ENCODE assay signal across 24 mouse cellular contexts in the genomic region with DNA sequence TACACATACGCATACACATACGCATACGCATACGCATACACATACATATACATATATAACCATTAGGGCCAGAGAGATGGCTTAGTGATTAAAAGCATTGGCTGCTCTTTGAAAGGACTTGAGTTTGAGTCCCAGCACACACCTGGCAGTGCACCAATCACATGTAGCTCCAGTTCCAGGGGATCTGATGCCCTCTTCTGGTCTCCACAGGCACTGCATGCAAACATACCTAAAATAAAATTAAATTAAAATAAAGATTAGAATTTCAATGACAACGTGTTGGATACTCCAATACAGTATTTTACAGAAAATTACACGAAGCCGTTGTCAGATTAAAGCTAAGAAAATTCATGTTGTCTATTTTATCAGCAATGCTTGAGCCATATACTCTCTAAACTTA.
A peak's percentile ranks its signal among the peaks of the same experiment; 100 is the strongest.
DNase-seq lines count a peak whose midpoint lies in the region; ATAC-seq and TF ChIP-seq lines count a peak whose summit lies in the region.
"Had no signal": no experiment of that assay in that cellular context is flagged by ENCODE, and none has a peak within 500 bp of the region (broad histone marks: within the 10 kb centered on the region; RNA-seq: fewer than 3 reads in every experiment).

No protein-coding gene starts in this region.

- no peaks in the 10 kb centered on the region for H3K36me3 ChIP-seq in kidney, adult 2 months (ENCODE audit: control insufficient read depth, insufficient read depth, low read length)
- H3K36me3 ChIP-seq in kidney, embryonic 15.5 days, result no peaks in the 10 kb centered on the region
- H3K36me3 ChIP-seq in lung, embryonic 14.5 days (ENCODE audit: insufficient read depth), result no peaks in the 10 kb centered on the region
- H3K36me3 ChIP-seq: forebrain, embryonic 10.5 days; heart, embryonic 10.5 days; hindbrain, embryonic 12.5 days; midbrain, embryonic 15.5 days; neural tube, embryonic 15.5 days had no signal

- TF ChIP-seq POLR2A in cerebellum, adult 2 months (IDR thresholded peaks at IDR 0.05; ENCODE audit: borderline replicate concordance, insufficient read depth, low read length), result no peak
- TF ChIP-seq POLR2A in kidney, adult 2 months (IDR thresholded peaks at IDR 0.05; ENCODE audit: low read depth, low read length), result no peak
- no peak for TF ChIP-seq POLR2A in brain, embryonic 14.5 days (IDR thresholded peaks at IDR 0.05; ENCODE audit: borderline replicate concordance, extremely low read depth, insufficient read depth, insufficient read length, poor library complexity, severe bottlenecking)

- no peaks in the 10 kb centered on the region for H3K4me1 ChIP-seq in cerebellum, adult 2 months (ENCODE audit: control insufficient read depth, insufficient read depth, low read length)
- no peaks in the 10 kb centered on the region for H3K4me1 ChIP-seq in kidney, adult 2 months (ENCODE audit: control insufficient read depth, insufficient read depth, low read length)
- no peaks in the 10 kb centered on the region for H3K4me1 ChIP-seq in kidney, embryonic 15.5 days
- no peaks in the 10 kb centered on the region for H3K4me1 ChIP-seq in lung, embryonic 14.5 days (ENCODE audit: insufficient read depth)
- H3K4me1 ChIP-seq: forebrain, embryonic 10.5 days; heart, embryonic 10.5 days; hindbrain, embryonic 12.5 days; midbrain, embryonic 15.5 days; neural tube, embryonic 15.5 days had no signal

- no peak overlapping the region for H3K9ac ChIP-seq in kidney, embryonic 15.5 days
- H3K9ac ChIP-seq in lung, embryonic 14.5 days, result no peak overlapping the region
- H3K9ac ChIP-seq: hindbrain, embryonic 12.5 days; midbrain, embryonic 15.5 days; neural tube, embryonic 15.5 days had no signal

- H3K27ac ChIP-seq in cerebellum, adult 2 months (ENCODE audit: insufficient read depth, low read length), result no peak overlapping the region
- no peak overlapping the region for H3K27ac ChIP-seq in kidney, adult 2 months (ENCODE audit: insufficient read depth, low read depth, low read length)
- no peak overlapping the region for H3K27ac ChIP-seq in kidney, embryonic 15.5 days
- H3K27ac ChIP-seq in lung, embryonic 14.5 days (ENCODE audit: low read depth), result no peak overlapping the region
- H3K27ac ChIP-seq: forebrain, embryonic 10.5 days; heart, embryonic 10.5 days; hindbrain, embryonic 12.5 days; midbrain, embryonic 15.5 days; neural tube, embryonic 15.5 days had no signal

- H3K9me3 ChIP-seq in kidney, embryonic 15.5 days (replicated peaks), result no peaks in the 10 kb centered on the region
- no peaks in the 10 kb centered on the region for H3K9me3 ChIP-seq in lung, embryonic 14.5 days (ENCODE audit: low read depth, low read length)
- H3K9me3 ChIP-seq: forebrain, embryonic 10.5 days; heart, embryonic 10.5 days; hindbrain, embryonic 12.5 days; megakaryocyte, embryonic 14.5 days; midbrain, embryonic 15.5 days; neural tube, embryonic 15.5 days had no signal

- TF ChIP-seq CTCF in cerebellum, adult 2 months (IDR thresholded peaks at IDR 0.05; ENCODE audit: borderline replicate concordance, insufficient read depth, low read depth, low read length), result peak; percentile 17; the same call in 1 of the 2 replicates
- TF ChIP-seq CTCF in kidney, adult 2 months (conservative IDR thresholded peaks at IDR 0.05; ENCODE audit: insufficient read depth, insufficient read length, low read depth, low read length), result 0 out of 2 replicates have a peak, but pooled peaks have one; percentile 22
- TF ChIP-seq CTCF in lung, embryonic 14.5 days (IDR thresholded peaks at IDR 0.05; ENCODE audit: low read depth), result peak; percentile 29
- peak; percentile 26; the same call in 1 of the 2 replicates for TF ChIP-seq CTCF in brain, embryonic 14.5 days (IDR thresholded peaks at IDR 0.05; ENCODE audit: borderline replicate concordance, extremely low read depth, insufficient read depth, insufficient read length)

- H3K4me2 ChIP-seq in kidney, embryonic 15.5 days, result no peak overlapping the region
- H3K4me2 ChIP-seq in lung, embryonic 14.5 days, result no peak overlapping the region
- H3K4me2 ChIP-seq: hindbrain, embryonic 12.5 days; liver, embryonic 11.5 days; midbrain, embryonic 15.5 days; neural tube, embryonic 15.5 days had no signal

- no peak for DNase-seq in cerebellum, adult 2 months
- DNase-seq in cerebellum, adult 11-12 months, result no peak
- no peak for DNase-seq in kidney, adult 2 months
- DNase-seq in lung, embryonic 14.5 days, result no peak
- no peak for DNase-seq in lung, postnatal 4 days
- no peak for DNase-seq in brain, embryonic 14.5 days (ENCODE audit: low read depth)
- DNase-seq: adrenal gland, postnatal 10 days; cerebellum, postnatal 25 days; gastrocnemius, postnatal 10 days; heart, postnatal 10 days; layer of hippocampus, postnatal 36 days; left cerebral cortex, postnatal 4 days; spleen, adult 18-20 months had no signal

- no peaks in the 10 kb centered on the region for H3K27me3 ChIP-seq in cerebellum, adult 2 months (ENCODE audit: control insufficient read depth, insufficient read depth, low read length)
- H3K27me3 ChIP-seq in kidney, adult 2 months (replicated peaks; ENCODE audit: control insufficient read depth, insufficient read depth, low read length), result no peaks in the 10 kb centered on the region
- no peaks in the 10 kb centered on the region for H3K27me3 ChIP-seq in kidney, embryonic 15.5 days
- no peaks in the 10 kb centered on the region for H3K27me3 ChIP-seq in lung, embryonic 14.5 days (ENCODE audit: insufficient read depth, low read length)
- H3K27me3 ChIP-seq: hindbrain, embryonic 12.5 days; megakaryocyte, embryonic 14.5 days; midbrain, embryonic 15.5 days; neural tube, embryonic 15.5 days had no signal

- no peak overlapping the region for H3K4me3 ChIP-seq in cerebellum, adult 2 months (replicated peaks; ENCODE audit: insufficient read depth, low read depth, low read length)
- H3K4me3 ChIP-seq in kidney, adult 2 months (ENCODE audit: insufficient read depth, low read depth, low read length), result no peak overlapping the region
- H3K4me3 ChIP-seq in kidney, embryonic 15.5 days (replicated peaks), result no peak overlapping the region
- no peak overlapping the region for H3K4me3 ChIP-seq in lung, embryonic 14.5 days (ENCODE audit: low read depth, low read length)
- H3K4me3 ChIP-seq: forebrain, embryonic 10.5 days; heart, embryonic 10.5 days; hindbrain, embryonic 12.5 days; megakaryocyte, embryonic 14.5 days; midbrain, embryonic 15.5 days; neural tube, embryonic 15.5 days had no signal

- WGBS in cerebellum, adult 2 months, result 90% methylated on average over 7 of the region's 7 CpGs
- 89% methylated on average over 7 of the region's 7 CpGs for WGBS in kidney, adult 2 months
- 87% methylated on average over 7 of the region's 7 CpGs for WGBS in kidney, embryonic 15.5 days
- 87% methylated on average over 7 of the region's 7 CpGs for WGBS in lung, embryonic 14.5 days

- no peak for ATAC-seq in kidney, embryonic 15.5 days (replicated peaks; ENCODE audit: low FRiP score)
- no peak for ATAC-seq in lung, embryonic 14.5 days (ENCODE audit: insufficient read depth)
- no peak for ATAC-seq in granulocyte monocyte progenitor cell, adult 5-6 weeks (replicated peaks; ENCODE audit: poor library complexity, severe bottlenecking)
- ATAC-seq: activated CD4-positive, CD25-positive, alpha-beta regulatory T cell, adult 4 months; inflammation-experienced regulatory T-cells, adult 6 months; midbrain, embryonic 15.5 days had no signal
